Mouse (Mus musculus) kidney, adult 2 months (tissue): ENCODE data around the gene Acrv1.

ENCODE experiments used
- CTCF ChIP-seq: fragments of 200-500 bp; conservative IDR thresholded peaks from 2 replicates; pipeline ENCODE4 v1.5.1; 2011; ENCODE audit warnings: low read depth, mild to moderate bottlenecking, control low read depth, low read length, moderate library complexity, mixed read lengths; ENCODE audit not compliant: insufficient read depth, insufficient read length
- POLR2A ChIP-seq: fragments of 200-500 bp; IDR thresholded peaks from one replicate; pipeline ENCODE4 v1.6.1; 2011; ENCODE audit warnings: low read depth, low read length, control low read depth

- TF ChIP-seq CTCF (no peak), POLR2A (no peak)
Measured at GRCm38 (mm10) chr9:36692920-36693319, at the start of gene Acrv1.
